Mouse (Mus musculus): ENCODE data around the gene Ccr1l1.

DNA sequence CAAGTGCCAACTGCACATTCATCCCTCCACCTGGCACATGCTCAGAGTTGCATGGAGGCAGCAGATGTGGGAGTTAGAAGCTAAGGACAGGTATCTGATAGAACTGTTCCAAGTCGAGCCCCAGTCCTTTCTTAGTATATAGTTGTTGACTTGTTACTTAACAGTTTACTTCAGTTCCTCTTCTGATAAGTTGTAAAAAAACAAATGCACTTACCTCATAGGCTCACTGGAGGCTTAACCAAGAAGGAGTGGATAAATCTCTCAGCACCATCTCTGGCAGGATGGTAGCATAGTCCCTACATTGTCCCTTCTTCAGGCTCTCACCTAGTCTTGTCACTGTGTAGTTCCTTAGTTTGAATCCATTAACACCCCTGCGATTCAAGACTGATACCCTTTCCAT is 34.5 kb upstream of the Ccr1l1 start:
- TF ChIP-seq CTCF (IDR thresholded peaks at IDR 0.05; ENCODE audit: low read depth, low read length): no peak
- TF ChIP-seq POLR2A (IDR thresholded peaks at IDR 0.05; ENCODE audit: borderline replicate concordance, low read depth, low read length): no peak

All from bone marrow macrophage, adult 2 months (primary cell).